Mouse (Mus musculus): ENCODE data around the gene Tdrkh. TPM values are rescaled to one million over a fixed set of nuclear protein-coding genes. Genes with fewer than 3 reads are reported as not detected.

Tdrkh gene
- polyA plus RNA-seq, 1 experiment: not detected

GRCm38 (mm10) chr3:94379831-94380510 is 33.1 kb upstream of the Tdrkh start:
- TF ChIP-seq GATA1 (IDR thresholded peaks at IDR 0.05; ENCODE audit: low read length): no peak

- no peak for TF ChIP-seq GATA1 (IDR thresholded peaks at IDR 0.05; ENCODE audit: low read length)
Observed at GRCm38 (mm10) chr3:94382308-94382707, 30.8 kb upstream of the Tdrkh start.

DNA sequence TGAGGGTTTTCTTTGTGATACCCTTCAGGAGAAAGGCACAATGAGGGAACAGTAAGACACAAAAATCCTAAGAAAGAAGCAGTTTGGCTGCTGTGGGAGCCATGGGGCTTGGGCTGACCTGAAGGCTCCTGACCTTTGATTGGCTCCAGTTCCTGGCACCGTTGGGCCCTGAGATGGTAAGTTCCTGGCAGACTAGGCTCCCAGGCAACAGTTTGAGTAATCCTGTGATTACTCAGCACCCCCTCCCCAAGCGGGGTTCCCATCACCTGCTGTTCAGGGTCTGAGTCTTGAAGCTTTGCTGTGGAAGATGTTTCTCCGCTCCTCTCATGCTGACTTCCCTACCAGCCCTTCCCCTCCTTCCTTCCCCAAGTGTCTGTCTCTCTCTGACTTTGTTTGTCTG is 29.6 kb upstream of the Tdrkh start:
- no peak for TF ChIP-seq GATA1 (IDR thresholded peaks at IDR 0.05; ENCODE audit: low read length)

GRCm38 (mm10) chr3:94386671-94387070 is 26.4 kb upstream of the Tdrkh start:
- no peak for TF ChIP-seq GATA1 (IDR thresholded peaks at IDR 0.05; ENCODE audit: low read length)

DNA sequence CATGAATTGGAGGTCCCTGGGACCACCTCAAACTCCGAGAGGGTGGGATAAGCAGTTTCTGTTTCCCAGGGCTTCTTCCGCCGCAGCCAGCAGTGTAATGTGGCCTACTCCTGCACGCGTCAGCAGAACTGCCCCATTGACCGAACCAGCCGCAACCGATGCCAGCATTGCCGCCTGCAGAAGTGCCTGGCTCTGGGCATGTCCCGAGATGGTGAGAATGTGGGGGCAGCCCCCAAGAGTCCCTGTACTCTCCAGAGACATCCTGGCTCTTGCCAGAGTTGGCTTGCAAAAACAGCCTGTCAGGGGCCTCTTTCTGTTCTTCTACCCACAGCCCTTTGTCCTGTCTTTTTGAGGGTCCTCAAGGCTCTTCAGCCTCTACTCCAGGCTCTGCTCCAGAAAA is 25.7 kb upstream of the Tdrkh start:
- TF ChIP-seq GATA1 (IDR thresholded peaks at IDR 0.05; ENCODE audit: low read length): no peak

DNA sequence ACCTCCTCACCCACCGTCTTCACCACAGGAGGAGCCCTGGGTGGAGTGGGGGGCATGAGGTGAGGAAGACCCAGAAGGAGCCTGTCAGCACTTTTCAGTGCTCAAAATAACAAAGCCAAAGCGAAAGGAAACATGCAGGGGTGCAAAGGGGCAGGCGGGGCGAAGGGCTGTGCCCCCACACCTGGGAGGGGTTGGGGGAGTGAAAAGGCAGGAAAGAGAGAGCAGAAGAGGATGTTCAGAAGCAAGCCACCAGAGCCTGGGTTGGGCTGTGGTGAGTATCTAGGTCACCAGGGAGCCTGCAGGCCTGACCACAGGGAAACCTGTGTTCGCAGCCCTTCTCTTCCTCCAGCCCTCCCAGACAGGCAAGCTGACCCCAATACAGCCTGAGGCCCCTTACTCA is 25.0 kb upstream of the Tdrkh start:
- TF ChIP-seq GATA1 (IDR thresholded peaks at IDR 0.05; ENCODE audit: low read length): no peak

DNA sequence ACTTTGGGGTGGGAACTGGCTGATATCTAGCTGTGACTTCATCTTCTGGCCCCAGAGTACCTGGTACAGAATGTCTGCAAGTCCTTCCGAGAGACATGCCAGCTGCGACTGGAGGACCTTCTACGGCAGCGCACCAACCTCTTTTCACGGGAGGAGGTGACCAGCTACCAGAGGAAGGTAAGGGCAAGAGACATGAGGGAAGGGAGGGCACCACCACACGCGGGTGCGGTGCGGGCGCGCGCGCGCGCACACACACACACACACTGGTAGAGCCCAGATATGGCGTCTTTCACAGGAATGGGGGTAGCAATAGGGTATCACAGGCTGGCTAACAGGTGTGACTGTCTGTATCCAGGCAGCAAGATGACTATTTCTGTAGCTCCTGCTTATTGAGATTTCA is 23.7 kb upstream of the Tdrkh start:
- TF ChIP-seq GATA1 (IDR thresholded peaks at IDR 0.05; ENCODE audit: low read length): no peak

- TF ChIP-seq GATA1 (IDR thresholded peaks at IDR 0.05; ENCODE audit: low read length): no peak
Observed at GRCm38 (mm10) chr3:94391001-94391400, 22.1 kb upstream of the Tdrkh start.

DNA sequence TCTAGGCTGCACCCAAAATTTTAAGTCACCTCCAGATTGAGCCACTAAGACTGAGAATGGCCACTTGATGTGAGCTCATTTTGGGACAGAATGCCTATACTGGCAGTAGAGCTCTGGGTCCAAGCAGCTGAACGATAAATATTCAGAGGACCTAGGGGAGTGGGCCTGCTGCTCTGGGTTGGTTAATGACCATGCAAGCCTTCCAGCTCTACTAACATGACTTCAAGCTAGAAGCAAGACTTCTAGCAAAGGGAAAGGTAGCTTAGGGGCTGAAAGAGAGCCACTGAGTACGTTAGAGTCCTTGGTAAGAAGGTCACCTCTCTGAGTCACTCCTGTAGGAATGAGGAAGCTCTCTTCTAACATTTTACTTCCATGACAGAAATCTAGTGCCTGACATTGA is 20.9 kb upstream of the Tdrkh start:
- TF ChIP-seq GATA1 (IDR thresholded peaks at IDR 0.05; ENCODE audit: low read length): no peak

DNA sequence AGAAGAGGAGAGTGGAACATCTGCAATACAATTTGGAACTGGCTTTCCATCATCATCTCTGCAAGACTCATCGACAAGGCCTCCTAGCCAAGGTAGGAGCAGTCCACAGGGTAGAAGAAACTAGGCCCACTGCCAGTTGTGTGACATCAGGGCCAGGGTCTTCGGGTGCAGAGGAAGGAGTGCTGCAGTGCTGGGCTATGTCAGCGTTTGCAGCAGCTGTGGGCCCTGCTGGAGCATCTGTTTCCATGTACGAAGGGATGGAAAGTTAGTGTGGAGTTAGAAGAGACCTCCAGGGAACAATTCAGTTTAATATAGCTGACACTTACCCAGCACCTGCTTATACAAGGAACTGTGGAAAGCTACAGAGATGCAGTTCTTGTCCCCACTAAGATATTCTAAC is 20.0 kb upstream of the Tdrkh start:
- TF ChIP-seq GATA1 (IDR thresholded peaks at IDR 0.05; ENCODE audit: low read length): no peak

GRCm38 (mm10) chr3:94396336-94396735 is 16.7 kb upstream of the Tdrkh start:
- no peak for TF ChIP-seq GATA1 (IDR thresholded peaks at IDR 0.05; ENCODE audit: low read length)

DNA sequence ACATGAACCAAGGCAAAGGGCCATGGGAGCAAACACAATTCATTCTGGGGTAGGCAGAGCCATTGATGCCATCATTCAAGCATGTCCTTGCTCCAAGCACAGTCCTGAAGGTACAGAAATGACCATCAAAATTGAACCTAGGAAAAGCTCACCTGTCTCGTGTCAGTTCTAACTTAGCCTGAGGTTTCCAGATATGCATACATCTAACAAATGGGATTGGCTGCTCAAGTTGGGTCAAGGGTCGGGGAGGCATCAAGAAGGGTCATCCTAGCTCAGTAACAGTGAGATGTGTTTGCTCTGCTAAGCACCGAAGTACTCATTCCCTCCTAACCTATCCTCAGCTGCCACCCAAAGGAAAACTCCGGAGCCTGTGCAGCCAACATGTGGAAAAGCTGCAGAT is 16.2 kb upstream of the Tdrkh start:
- no peak for TF ChIP-seq GATA1 (IDR thresholded peaks at IDR 0.05; ENCODE audit: low read length)

DNA sequence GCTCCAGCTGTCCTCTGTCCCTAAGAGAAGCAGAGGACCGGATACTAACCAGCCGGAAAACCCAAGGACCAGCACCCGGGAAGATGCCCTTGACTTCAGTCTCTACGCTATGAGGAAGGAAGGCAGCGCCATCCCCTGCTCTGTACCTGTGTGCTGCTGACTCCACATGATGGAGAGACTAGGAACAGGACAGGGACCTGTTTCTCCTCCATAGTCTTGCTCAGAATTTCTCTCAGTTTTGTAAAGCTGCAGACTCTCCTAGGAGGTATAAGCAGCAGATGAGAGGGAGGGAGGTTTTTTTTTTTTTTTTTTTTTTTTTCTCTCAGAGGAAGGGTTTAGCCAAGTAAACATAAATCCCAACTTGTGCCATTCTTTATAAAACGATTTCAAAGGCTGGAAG is 14.9 kb upstream of the Tdrkh start, which contains the start of gene Lingo4:
Gene Lingo4 (plus strand): TSS at position 301 of the 400 bp plus-strand sequence.
- TF ChIP-seq GATA1 (IDR thresholded peaks at IDR 0.05; ENCODE audit: low read length): no peak

DNA sequence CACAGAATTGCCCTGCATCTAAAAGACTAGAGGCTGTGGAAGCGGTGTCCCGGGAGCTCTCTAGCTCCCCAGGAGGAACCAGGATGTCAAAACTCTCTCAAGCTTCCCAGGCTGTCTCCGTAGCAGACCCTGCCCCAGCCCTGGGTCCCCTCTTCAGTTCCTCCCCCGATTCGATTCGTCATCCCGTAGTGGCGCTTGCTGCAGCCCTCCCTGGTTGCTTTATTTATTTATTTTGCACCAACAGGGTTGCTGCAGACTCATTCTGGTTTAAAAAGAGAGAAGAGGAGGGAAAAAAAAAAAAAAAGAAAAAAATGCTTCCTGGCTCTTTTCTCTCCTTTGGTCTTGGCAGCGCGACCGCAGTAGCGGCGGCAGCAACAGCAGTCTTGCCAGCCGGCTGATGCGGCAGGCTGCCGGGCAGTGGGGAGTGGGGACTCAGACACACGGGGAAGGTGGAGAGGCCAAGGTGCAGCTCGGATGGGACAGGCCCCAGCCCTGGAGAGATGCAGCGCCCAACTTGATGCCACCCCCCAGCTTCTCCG is 14.1 kb upstream of the Tdrkh start:
- no peak for TF ChIP-seq GATA1 (IDR thresholded peaks at IDR 0.05; ENCODE audit: low read length)

DNA sequence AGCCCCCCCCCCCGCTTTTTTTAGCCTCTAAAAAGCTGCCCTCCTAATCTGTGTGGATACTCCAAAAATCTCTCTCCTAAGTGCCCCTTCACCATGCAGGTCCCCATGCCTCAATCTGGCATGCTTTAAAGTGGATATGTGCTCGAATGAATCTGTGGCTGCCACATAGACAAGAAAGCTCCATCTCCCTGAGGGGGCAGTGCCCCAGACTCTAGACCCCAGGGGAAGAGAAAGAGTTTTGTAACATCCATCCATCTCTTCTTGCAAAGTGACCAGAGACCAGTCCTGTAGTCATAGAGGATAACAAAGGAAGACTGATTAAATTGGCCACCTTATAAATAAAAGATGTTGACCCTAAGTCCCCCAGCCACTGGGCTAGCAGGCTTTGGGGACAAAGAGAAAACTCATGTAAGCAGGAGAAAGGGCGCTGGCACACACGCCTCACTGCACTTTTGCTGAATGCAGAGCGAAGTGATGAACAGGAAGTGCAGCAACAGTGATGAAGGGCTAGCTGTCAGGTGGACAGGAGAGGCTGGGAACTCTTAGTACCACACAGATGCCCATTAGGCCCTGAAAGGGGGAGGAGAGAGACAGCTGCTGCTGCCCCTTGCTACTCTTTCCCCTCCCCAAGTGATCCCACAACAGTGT is 13.3 kb upstream of the Tdrkh start:
- TF ChIP-seq GATA1 (IDR thresholded peaks at IDR 0.05; ENCODE audit: low read length): no peak

- no peak for TF ChIP-seq GATA1 (IDR thresholded peaks at IDR 0.05; ENCODE audit: low read length)
Observed at GRCm38 (mm10) chr3:94402451-94402850, 10.6 kb upstream of the Tdrkh start.

All from G1E-ER4 (cell line).